Mouse (Mus musculus) forebrain, embryonic 11.5 days (tissue): ENCODE data around the gene Gck. TPM values are rescaled to one million over a fixed set of nuclear protein-coding genes. Genes with fewer than 3 reads are reported as not detected.
"Not testable (repeated sequence)": the region's sequence is repeated elsewhere in the genome, so short reads cannot be mapped to it uniquely, and the experiment has no call there.

Experiments
- ATAC-seq: fragments of 200-750 bp; cut with Nextera tagmentation; replicated peaks from 2 replicates; pipeline ENCODE4 v1.8.0; 2017; ENCODE audit warnings: moderate TSS enrichment; ENCODE audit not compliant: low FRiP score
- DNase-seq: peaks from one replicate; pipeline ENCODE4 v3.0.0-alpha.2; 2017; ENCODE audit warnings: low spot score
- H3K27ac ChIP-seq: fragments of 300-500 bp; sonication (generic); 2 replicates; pipeline ENCODE4 v1.5.1; 2014; ENCODE audit warnings: low read depth, low read length
- H3K27me3 ChIP-seq: fragments of 300-500 bp; sonication (generic); 2 replicates; pipeline ENCODE4 v1.6.1; 2014; ENCODE audit warnings: mild to moderate bottlenecking, low read length, mixed read lengths; ENCODE audit not compliant: control insufficient read depth, insufficient read depth
- H3K36me3 ChIP-seq: fragments of 300-500 bp; sonication (generic); 2 replicates; pipeline ENCODE4 v1.6.1; 2014; ENCODE audit warnings: mild to moderate bottlenecking, low read length, moderate library complexity, mixed read lengths; ENCODE audit not compliant: control insufficient read depth, insufficient read depth
- H3K4me1 ChIP-seq: fragments of 300-500 bp; sonication (generic); replicated peaks from 2 replicates; pipeline ENCODE4 v1.6.1; 2014; ENCODE audit warnings: low read length, mixed read lengths; ENCODE audit not compliant: control insufficient read depth, insufficient read depth
- H3K4me2 ChIP-seq: fragments of 300-500 bp; sonication (generic); 2 replicates; pipeline ENCODE4 v1.6.1; 2014; ENCODE audit warnings: low read depth, mild to moderate bottlenecking, low read length, moderate library complexity, mixed read lengths; ENCODE audit not compliant: severe bottlenecking
- H3K4me3 ChIP-seq: fragments of 300-500 bp; sonication (generic); 2 replicates; pipeline ENCODE4 v1.5.1; 2014; ENCODE audit warnings: low read depth, low read length
- H3K9ac ChIP-seq: fragments of 300-500 bp; sonication (generic); 2 replicates; pipeline ENCODE4 v1.6.1; 2014; ENCODE audit warnings: low read length
- H3K9me3 ChIP-seq: fragments of 300-500 bp; sonication (generic); 2 replicates; pipeline ENCODE4 v1.6.1; 2016; ENCODE audit warnings: low read length, mixed read lengths; ENCODE audit not compliant: control insufficient read depth
- WGBS: fragments of 180-500 bp; shearing (Covaris S2); extraction: QIAGEN DNeasy Blood & Tissue Kit; methylation state at CpG from one replicate; pipeline ENCODE4 v1.1.7; 2014; 5-methylcytosine and 5-hydroxymethylcytosine counted together
- polyA plus RNA-seq: library from polyadenylated mRNA; unstranded; fragments of >200 nt; fragmentation: Nextera tagmentation; extraction: Ambion mirVana; gene quantifications from 2 replicates; pipeline ENCODE4 v1.2.1, GENCODE M21; 2014

The Gck gene
- polyA plus RNA-seq, 1 experiment from 2014 or later: 1.8 TPM

- peak; percentile 44 for DNase-seq
- H3K4me1 ChIP-seq, H3K36me3 ChIP-seq, H3K9ac ChIP-seq, H3K27ac ChIP-seq, H3K27me3 ChIP-seq, H3K9me3 ChIP-seq, ATAC-seq, H3K4me3 ChIP-seq, H3K4me2 ChIP-seq: not testable (repeated sequence)
- 81% methylated on average over 5 of the region's 5 CpGs for WGBS
Measured at GRCm38 (mm10) chr11:5888563-5888962, 61.3 kb downstream of the Gck start.

DNA sequence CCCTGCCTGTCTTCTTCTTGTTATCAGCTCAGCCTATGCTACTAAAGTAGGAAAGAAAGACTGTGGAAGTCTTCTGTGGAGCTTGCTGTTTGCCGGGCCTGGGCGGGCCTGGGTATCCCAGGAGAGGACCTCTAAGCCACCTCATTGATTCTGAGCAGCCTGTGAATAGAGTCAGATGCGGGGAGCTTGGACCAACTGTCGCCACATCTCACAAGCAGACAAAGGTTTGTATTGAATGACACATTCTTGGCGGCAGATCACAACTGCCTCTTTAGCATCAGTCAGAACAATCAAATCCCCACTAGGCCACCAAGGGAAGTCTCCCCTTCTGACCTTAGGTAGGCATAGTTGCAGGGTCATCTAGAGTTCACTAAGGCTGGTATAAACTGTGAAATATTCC is 62.6 kb downstream of the Gck start:
- Histone ChIP-seq H3K4me2 (no peak overlapping the region), H3K9ac (no peak overlapping the region), H3K9me3 (no peaks in the 10 kb centered on the region), H3K4me3 (no peak overlapping the region), H3K27me3 (no peaks in the 10 kb centered on the region), H3K36me3 (no peaks in the 10 kb centered on the region), H3K4me1 (no peaks in the 10 kb centered on the region), H3K27ac (no peak overlapping the region)
- no peak for ATAC-seq
- 12% methylated on average over 5 of the region's 5 CpGs for WGBS
- DNase-seq: no peak

- no peak overlapping the region for H3K4me3 ChIP-seq
- no peak overlapping the region for H3K4me2 ChIP-seq
- no peaks in the 10 kb centered on the region for H3K27me3 ChIP-seq
- no peaks in the 10 kb centered on the region for H3K36me3 ChIP-seq
- ATAC-seq (no peak), DNase-seq (peak; percentile 84)
- 23% methylated on average over 9 of the region's 9 CpGs for WGBS
- no peaks in the 10 kb centered on the region for H3K9me3 ChIP-seq
- H3K4me1 ChIP-seq: no peaks in the 10 kb centered on the region
- H3K9ac ChIP-seq: no peak overlapping the region
- H3K27ac ChIP-seq: no peak overlapping the region
Measured at GRCm38 (mm10) chr11:5886187-5886586, 63.7 kb downstream of the Gck start.

DNA sequence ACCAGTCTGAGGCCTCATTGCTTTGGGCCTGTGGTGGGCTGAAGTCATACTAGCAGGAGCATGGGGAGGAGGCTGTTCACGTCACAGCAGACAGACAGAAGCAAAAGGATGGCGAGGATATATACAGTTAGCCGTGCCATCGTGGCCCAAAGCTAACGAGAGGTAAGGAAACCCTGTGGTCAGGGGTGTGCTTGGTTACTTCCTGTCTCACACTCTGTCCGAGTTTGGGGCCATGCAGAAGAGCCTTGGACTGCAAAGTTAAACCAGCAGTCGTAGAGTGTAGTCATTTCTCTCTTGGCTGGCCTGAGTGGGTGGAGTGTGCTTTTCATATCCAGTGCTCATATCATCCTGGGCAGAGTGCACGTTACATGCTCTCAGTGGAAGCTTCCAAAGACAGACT is 67.4 kb downstream of the Gck start:
- no peaks in the 10 kb centered on the region for H3K36me3 ChIP-seq
- no peak overlapping the region for H3K27ac ChIP-seq
- H3K27me3 ChIP-seq: no peaks in the 10 kb centered on the region
- no peak for ATAC-seq
- H3K4me1 ChIP-seq: no peaks in the 10 kb centered on the region; the same call in 1 of the 2 replicates
- H3K4me2 ChIP-seq: no peak overlapping the region
- no peak for DNase-seq
- H3K4me3 ChIP-seq: no peak overlapping the region
- no peak overlapping the region for H3K9ac ChIP-seq
- WGBS: 80% methylated on average over 8 of the region's 8 CpGs
- no peaks in the 10 kb centered on the region for H3K9me3 ChIP-seq

DNA sequence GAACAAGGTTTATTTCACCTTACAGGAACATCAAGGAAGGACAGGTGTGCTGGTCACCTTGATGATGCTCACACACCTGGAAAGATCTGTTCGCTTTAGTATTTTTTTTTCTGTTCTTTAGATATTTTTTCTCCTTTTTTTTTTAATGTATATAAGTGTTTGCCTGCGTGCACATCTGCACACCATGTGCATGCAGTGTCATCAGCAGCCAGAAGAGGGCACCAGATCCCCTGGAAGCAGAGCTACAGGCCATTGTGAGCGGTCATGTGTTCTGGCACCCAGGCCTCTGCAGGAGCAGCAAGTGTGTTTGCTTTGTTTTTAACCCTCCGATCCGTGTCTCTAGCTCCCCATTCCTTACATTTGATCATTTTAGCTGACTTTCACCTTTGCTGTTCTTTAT is 70.0 kb downstream of the Gck start:
- Histone ChIP-seq H3K9ac (no peak overlapping the region), H3K27ac (no peak overlapping the region), H3K4me2 (no peak overlapping the region), H3K4me1 (peaks cover 7% of the 10 kb centered on the region; the same call in 1 of the 2 replicates), H3K36me3 (no peaks in the 10 kb centered on the region), H3K27me3 (no peaks in the 10 kb centered on the region), H3K9me3 (no peaks in the 10 kb centered on the region), H3K4me3 (no peak overlapping the region)
- DNase-seq (peak; percentile 83), ATAC-seq (no peak)
- 52% methylated on average over 5 of the region's 5 CpGs for WGBS

DNA sequence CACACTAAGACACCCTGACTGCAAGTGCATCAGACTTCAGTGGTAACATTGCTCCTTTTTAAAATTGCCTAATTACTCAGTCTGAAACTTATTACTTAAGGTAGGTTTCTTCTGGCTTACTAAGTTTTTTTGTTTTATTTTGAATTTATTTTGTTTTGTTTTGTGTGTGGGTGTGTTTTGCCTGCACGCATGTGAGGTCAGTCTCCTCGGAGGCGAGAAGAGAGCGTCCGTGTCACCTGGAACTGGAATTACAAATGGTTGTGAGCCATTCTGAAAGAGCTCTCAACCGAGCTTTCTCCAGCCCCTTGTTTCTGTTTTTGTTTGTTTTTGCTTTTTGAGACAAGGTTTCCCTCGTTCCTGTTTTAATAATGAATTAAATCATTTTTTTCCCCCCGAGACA is 71.2 kb downstream of the Gck start:
- ATAC-seq: no peak
- DNase-seq: no peak
- peak overlapping the region; percentile 5; the same call in 1 of the 2 replicates for H3K27ac ChIP-seq
- peak overlapping the region; percentile 57; the same call in 1 of the 2 replicates for H3K4me3 ChIP-seq
- no peaks in the 10 kb centered on the region for H3K9me3 ChIP-seq
- peak overlapping the region; percentile 66 for H3K4me2 ChIP-seq
- no peaks in the 10 kb centered on the region for H3K27me3 ChIP-seq
- 45% methylated on average over 8 of the region's 8 CpGs for WGBS
- peak overlapping the region; percentile 46 for H3K9ac ChIP-seq
- no peaks in the 10 kb centered on the region; the same call in 1 of the 2 replicates for H3K36me3 ChIP-seq
- H3K4me1 ChIP-seq: peaks cover 7% of the 10 kb centered on the region; the same call in 1 of the 2 replicates

DNA sequence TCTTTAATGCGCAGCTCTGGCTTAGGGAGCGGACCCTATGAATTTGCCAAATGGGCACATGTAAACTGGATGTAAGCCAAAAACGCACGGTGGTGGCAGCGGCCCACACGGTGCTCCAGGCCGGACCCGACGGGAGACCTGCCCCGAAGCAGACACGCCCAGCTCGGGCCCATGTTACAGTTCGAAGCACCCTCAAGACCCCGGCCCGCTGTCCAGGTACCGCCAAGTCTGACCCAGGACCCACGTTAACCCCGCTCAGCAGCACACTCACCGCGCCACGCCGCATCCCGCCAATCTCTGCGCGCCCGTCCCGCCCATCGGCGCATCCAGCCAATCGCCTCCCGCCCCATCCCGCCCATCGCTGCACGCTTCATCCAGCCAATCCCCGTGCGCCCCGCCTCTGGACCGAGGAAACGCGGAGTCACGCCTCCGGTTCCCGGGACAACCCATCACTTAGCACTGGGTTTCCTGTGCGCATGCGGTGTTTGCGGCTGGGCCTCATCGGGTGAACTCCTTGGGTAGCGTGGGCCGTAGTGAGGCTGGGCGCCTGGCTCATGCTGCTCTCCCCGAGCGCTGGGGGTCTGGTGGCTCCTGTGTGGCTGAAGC is 71.9 kb downstream of the Gck start, which contains the start of gene Pold2:
Gene Pold2, minus strand, starts transcription at position 372 of the 606 bp plus-strand sequence.
- H3K4me3 ChIP-seq: peak within 1 kb of the TSS; percentile 57
- peak within 1 kb of the TSS; percentile 64 for H3K9ac ChIP-seq
- H3K27me3 ChIP-seq: no peaks in the 10 kb centered on the region
- WGBS: under 1% methylated on average over 52 of the region's 52 CpGs
- ATAC-seq (peak; percentile 99), DNase-seq (peak; percentile 99)
- H3K36me3 ChIP-seq: no peaks in the 10 kb centered on the region; the same call in 1 of the 2 replicates
- peak within 1 kb of the TSS; percentile 5; the same call in 1 of the 2 replicates for H3K27ac ChIP-seq
- peak within 1 kb of the TSS; percentile 66 for H3K4me2 ChIP-seq
- no peaks in the 10 kb centered on the region for H3K9me3 ChIP-seq
- H3K4me1 ChIP-seq: peaks cover 7% of the 10 kb centered on the region; the same call in 1 of the 2 replicates

- WGBS: 9% methylated on average over 5 of the region's 5 CpGs
- Histone ChIP-seq H3K4me1 (peaks cover 7% of the 10 kb centered on the region; the same call in 1 of the 2 replicates), H3K27ac (no peak overlapping the region), H3K9ac (peak overlapping the region; percentile 64), H3K4me3 (peak overlapping the region; percentile 57), H3K27me3 (no peaks in the 10 kb centered on the region), H3K36me3 (peaks cover 3% of the 10 kb centered on the region), H3K9me3 (no peaks in the 10 kb centered on the region), H3K4me2 (peak overlapping the region; percentile 66)
- DNase-seq (no peak), ATAC-seq (no peak)
Measured at GRCm38 (mm10) chr11:5877421-5877820, 72.5 kb downstream of the Gck start.

- ATAC-seq (no peak), DNase-seq (no peak)
- peaks cover 7% of the 10 kb centered on the region; the same call in 1 of the 2 replicates for H3K4me1 ChIP-seq
- H3K9ac ChIP-seq: no peak overlapping the region
- WGBS: 98% methylated on average over 9 of the region's 9 CpGs
- no peak overlapping the region for H3K27ac ChIP-seq
- H3K27me3 ChIP-seq: no peaks in the 10 kb centered on the region
- no peak overlapping the region for H3K4me3 ChIP-seq
- peaks cover 7% of the 10 kb centered on the region for H3K36me3 ChIP-seq
- H3K9me3 ChIP-seq: no peaks in the 10 kb centered on the region
- no peak overlapping the region for H3K4me2 ChIP-seq
Measured at GRCm38 (mm10) chr11:5873192-5873591, 76.7 kb downstream of the Gck start.
